Mouse (Mus musculus): ENCODE results near the gene Shroom3.
A peak's percentile ranks its signal among the peaks of the same experiment; 100 is the strongest.

Shroom3 gene

GRCm38 (mm10) chr5:92982673-92983072 is 299.4 kb downstream of the Shroom3 start:
- DNase-seq: no peak

GRCm38 (mm10) chr5:92983942-92984341 is 300.7 kb downstream of the Shroom3 start:
- DNase-seq: no peak

GRCm38 (mm10) chr5:92984692-92985091 is 301.5 kb downstream of the Shroom3 start:
- no peak for DNase-seq

- no peak for DNase-seq
Measured at GRCm38 (mm10) chr5:92985391-92985790, 302.2 kb downstream of the Shroom3 start.

GRCm38 (mm10) chr5:92986651-92987610 is 303.7 kb downstream of the Shroom3 start:
- DNase-seq: no peak

- DNase-seq: no peak
Measured at GRCm38 (mm10) chr5:92987891-92988768, 304.9 kb downstream of the Shroom3 start.

GRCm38 (mm10) chr5:92988769-92989356 is 305.6 kb downstream of the Shroom3 start:
- no peak for DNase-seq

- DNase-seq: no peak
Measured at GRCm38 (mm10) chr5:92992106-92992505, 308.9 kb downstream of the Shroom3 start.

- DNase-seq: no peak
Measured at GRCm38 (mm10) chr5:92994309-92994708, 311.1 kb downstream of the Shroom3 start.

- DNase-seq: no peak
Measured at GRCm38 (mm10) chr5:92994861-92995260, 311.6 kb downstream of the Shroom3 start.

- DNase-seq: no peak
Measured at GRCm38 (mm10) chr5:92997428-92998120, 314.3 kb downstream of the Shroom3 start.

- DNase-seq: no peak
Measured at GRCm38 (mm10) chr5:92998494-92999016, 315.3 kb downstream of the Shroom3 start.

GRCm38 (mm10) chr5:93000060-93000459 is 316.8 kb downstream of the Shroom3 start:
- no peak for DNase-seq

- peak in 1 of 2 experiments; percentile 10 for DNase-seq
Measured at GRCm38 (mm10) chr5:93000774-93001757, 317.8 kb downstream of the Shroom3 start.

- no peak for DNase-seq
Measured at GRCm38 (mm10) chr5:93002615-93003014, 319.4 kb downstream of the Shroom3 start.

GRCm38 (mm10) chr5:93005229-93005814 is 322.1 kb downstream of the Shroom3 start:
- peak; percentile 40 to 55 for DNase-seq

- DNase-seq: no peak
Measured at GRCm38 (mm10) chr5:93005815-93006341, 322.6 kb downstream of the Shroom3 start.

GRCm38 (mm10) chr5:93008256-93008655 is 325.0 kb downstream of the Shroom3 start:
- no peak for DNase-seq

All from thymus, postnatal 36 days (tissue).